Mouse (Mus musculus): ENCODE results near the gene Hist1h2bk.

DNA sequence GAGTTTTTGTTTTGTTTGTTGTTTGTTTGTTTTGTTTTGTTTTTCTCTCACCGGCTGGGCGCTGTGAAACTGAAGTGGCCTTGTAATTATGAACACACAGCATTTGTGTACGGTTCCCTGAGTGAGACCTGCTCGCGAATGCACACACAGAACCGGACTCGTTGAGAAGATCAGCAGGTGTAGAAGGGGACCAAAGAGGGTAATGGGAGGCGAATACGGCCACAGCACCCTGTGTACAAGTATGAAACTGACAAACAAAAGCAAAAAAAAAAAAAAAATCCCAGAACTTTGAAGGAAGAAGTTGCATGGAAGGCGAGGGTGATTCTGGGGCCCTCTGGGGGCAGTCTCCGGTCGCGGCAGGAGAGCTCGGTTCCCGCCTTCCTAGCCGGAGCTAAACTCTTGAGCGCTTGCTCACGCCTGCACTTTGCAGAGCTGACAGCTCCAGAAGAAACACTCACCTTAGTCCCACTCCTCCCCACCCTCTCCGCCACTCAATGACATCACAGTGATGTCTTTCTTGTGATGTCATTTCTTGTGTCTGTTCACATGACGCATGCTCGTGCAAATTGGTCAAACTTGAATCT, 40.2 kb upstream of the Hist1h2bk start:
- TF ChIP-seq CTCF (IDR thresholded peaks at IDR 0.05; ENCODE audit: insufficient read depth, low read depth, low read length) (no peak), POLR2A (IDR thresholded peaks at IDR 0.05; ENCODE audit: insufficient read depth, low read depth, low read length) (no peak)

Measured in olfactory bulb, adult 2 months (tissue).